Comparison of ENCODE assay signal across 23 mouse cellular contexts in the genomic region with DNA sequence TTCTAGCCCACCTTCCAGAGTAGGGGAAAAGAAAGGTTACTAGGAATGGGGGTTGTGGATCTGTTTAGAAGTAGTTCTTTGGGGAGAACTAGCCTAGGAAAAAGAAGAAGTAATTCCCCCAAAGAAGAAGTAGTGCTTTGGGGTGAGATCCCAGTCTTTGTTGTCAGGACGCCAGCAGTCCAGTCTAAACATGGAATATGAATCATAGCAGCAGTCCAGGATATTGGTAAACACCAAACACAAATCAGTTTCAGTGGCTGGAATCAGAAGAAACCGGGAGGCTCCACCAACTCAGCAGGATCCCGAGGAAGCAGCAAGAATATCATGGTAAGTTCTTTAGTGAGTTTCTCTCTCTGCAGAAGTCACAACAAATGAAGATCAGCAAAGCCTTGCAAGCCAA.
"Had no signal": no experiment of that assay in that cellular context is flagged by ENCODE, and none has a peak within 500 bp of the region (broad histone marks: within the 10 kb centered on the region; RNA-seq: fewer than 3 reads in every experiment).

No protein-coding gene starts in this region.

- H3K4me2 ChIP-seq: heart, embryonic 11.5 days; heart, embryonic 13.5 days; heart, embryonic 15.5 days; hindbrain, embryonic 13.5 days; hindbrain, embryonic 15.5 days; limb, embryonic 12.5 days; liver, embryonic 11.5 days had no signal

- H3K27me3 ChIP-seq: heart, embryonic 13.5 days; heart, embryonic 15.5 days; hindbrain, embryonic 13.5 days; hindbrain, embryonic 15.5 days; limb, embryonic 12.5 days had no signal

- H3K36me3 ChIP-seq: heart, embryonic 13.5 days; heart, embryonic 15.5 days; hindbrain, embryonic 13.5 days; hindbrain, embryonic 15.5 days; limb, embryonic 10.5 days; limb, embryonic 12.5 days had no signal

- H3K9me3 ChIP-seq: heart, embryonic 13.5 days; heart, embryonic 15.5 days; hindbrain, embryonic 13.5 days; hindbrain, embryonic 15.5 days; limb, embryonic 10.5 days; limb, embryonic 12.5 days had no signal

- H3K27ac ChIP-seq: heart, embryonic 13.5 days; heart, embryonic 15.5 days; hindbrain, embryonic 13.5 days; hindbrain, embryonic 15.5 days; hindbrain, postnatal 0 days; layer of hippocampus, adult 2 months; left cerebral cortex, adult 2 months; limb, embryonic 10.5 days; limb, embryonic 12.5 days had no signal

- ATAC-seq: hindbrain, postnatal 0 days; intestine, postnatal 0 days had no signal

- H3K4me1 ChIP-seq: heart, embryonic 13.5 days; heart, embryonic 15.5 days; hindbrain, embryonic 13.5 days; hindbrain, embryonic 15.5 days; limb, embryonic 10.5 days; limb, embryonic 12.5 days had no signal

- H3K9ac ChIP-seq: heart, embryonic 13.5 days; heart, embryonic 15.5 days; hindbrain, embryonic 13.5 days; hindbrain, embryonic 15.5 days; limb, embryonic 12.5 days had no signal

- DNase-seq: gastrocnemius, postnatal 14 days; gastrocnemius, postnatal 36 days; heart, adult 18-20 months; heart, postnatal 14 days; heart, postnatal 36 days; kidney, adult 18-20 months; kidney, adult 8-10 months; kidney, postnatal 10 days; kidney, postnatal 25 days; kidney, postnatal 4 days; liver had no signal

- H3K4me3 ChIP-seq: heart, embryonic 13.5 days; heart, embryonic 15.5 days; hindbrain, embryonic 13.5 days; hindbrain, embryonic 15.5 days; layer of hippocampus, adult 2 months; left cerebral cortex, adult 2 months; limb, embryonic 10.5 days; limb, embryonic 12.5 days had no signal
